Mouse (Mus musculus): ENCODE data around the gene Mgea5. TPM values are rescaled to one million over a fixed set of nuclear protein-coding genes. Genes with fewer than 3 reads are reported as not detected.

Mgea5 gene
- total and polyA plus RNA-seq, 3 experiments, result 66.4 to 69.8 (median 69.4) TPM

DNA sequence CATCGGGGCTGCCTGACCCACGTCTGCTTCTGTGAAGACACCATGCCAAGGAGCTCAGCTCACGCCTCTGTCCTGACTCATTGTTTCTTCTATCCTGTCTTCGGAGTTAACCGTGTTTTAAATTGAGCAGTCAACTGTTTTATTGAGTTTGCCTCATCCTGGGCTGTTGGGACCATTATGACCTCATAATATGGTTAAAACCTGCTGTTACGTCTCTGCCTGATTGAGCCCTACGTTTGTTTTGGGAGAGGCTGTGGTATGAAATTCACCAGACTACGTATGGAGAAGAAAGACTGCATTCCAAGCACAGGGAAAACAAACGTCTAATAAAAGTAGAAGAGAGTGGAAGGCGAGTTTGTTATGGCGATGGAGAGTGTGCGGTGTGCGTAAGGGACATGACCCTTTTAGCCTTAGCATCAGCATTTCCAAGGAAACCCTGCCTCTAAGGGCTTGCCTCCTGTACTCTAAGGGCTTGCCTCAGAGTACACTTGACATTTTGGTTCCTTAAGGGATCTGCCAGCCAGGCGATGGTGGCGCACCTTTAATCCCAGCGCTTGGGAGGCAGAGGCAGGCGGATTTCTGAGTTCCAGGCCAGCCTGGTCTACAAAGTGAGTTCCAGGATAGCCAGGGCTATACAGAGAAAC, 418 bp upstream of the Mgea5 start:
- no peak for DNase-seq (ENCODE audit: extremely low read depth)

DNA sequence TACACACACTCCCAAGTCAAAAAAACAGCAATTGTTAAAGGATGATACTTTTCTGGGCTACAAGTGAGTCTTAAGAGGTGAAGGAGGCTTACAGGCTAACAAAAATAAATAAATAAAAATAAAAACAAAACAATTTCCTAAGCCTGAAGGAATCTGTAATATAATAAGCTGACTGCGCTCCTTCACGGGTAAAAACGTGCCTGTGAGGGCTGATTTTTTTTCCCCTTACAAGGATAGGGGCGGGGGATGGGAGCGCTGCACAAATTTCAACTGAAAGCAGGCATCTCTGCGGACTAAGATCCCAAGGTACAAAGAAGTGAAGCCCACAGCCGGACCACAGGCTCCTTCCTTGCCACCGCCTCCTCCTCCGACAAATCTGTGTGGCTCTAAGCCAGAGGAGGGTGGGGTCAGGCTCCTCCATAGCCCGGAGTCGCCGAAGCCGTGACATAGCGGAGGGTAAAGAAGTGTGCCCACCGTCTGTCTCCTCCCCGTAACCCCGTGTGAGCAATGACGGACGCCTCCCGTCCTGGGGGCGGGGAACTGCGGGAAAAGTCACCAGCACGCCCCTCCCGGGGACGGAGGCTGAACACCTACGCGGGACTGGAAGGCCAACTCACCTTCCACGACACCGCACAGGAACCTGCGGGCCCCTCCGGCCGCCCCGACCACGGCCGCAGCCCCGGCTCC, 1.2 kb downstream of the Mgea5 start:
- peak overlapping the region; percentile 86 to 95 (median 93) for H3K4me3 ChIP-seq (replicated peaks in 1 of 3; ENCODE audit: low read depth in 2 of 3, low read length in 2 of 3, poor library complexity in 1 of 3)
- H3K27ac ChIP-seq (ENCODE audit: insufficient read depth, low read depth), result peak overlapping the region; percentile 78
- peak overlapping the region; percentile 90 for H3K9ac ChIP-seq (ENCODE audit: insufficient read depth, low read depth)
- dilution Hi-C loops (cut with MboI; ENCODE audit: extremely low pct_ligation_motif_present, extremely low pct_unique_long_range_greater_than_20kb, low sequenced_read_pairs), result no loop called here
- H3K9me3 ChIP-seq (replicated peaks; ENCODE audit: low read length), result no peaks in the 10 kb centered on the region
- peaks cover 23 to 39% of the 10 kb centered on the region in 2 experiments for H3K36me3 ChIP-seq (replicated peaks in 1 of 2; ENCODE audit: control insufficient read depth in 1 of 2, insufficient read depth in 1 of 2, low read length in 1 of 2)
- in situ Hi-C loops (cut with MboI; ENCODE audit: low pct_ligation_motif_present, low pct_unique_long_range_greater_than_20kb, low sequenced_read_pairs), result no loop called here
- peak; percentile 77 for DNase-seq (ENCODE audit: extremely low read depth)
- peaks cover 15 to 43% of the 10 kb centered on the region in 2 experiments for H3K4me1 ChIP-seq (ENCODE audit: control insufficient read depth in 1 of 2, insufficient read depth in 2 of 2)
- peak overlapping the region; percentile 97 for H3K4me2 ChIP-seq (ENCODE audit: insufficient read depth, low read depth, poor library complexity, severe bottlenecking)
- H3K79me2 ChIP-seq (replicated peaks; ENCODE audit: control insufficient read depth, extremely low read depth, insufficient read depth, poor library complexity, severe bottlenecking), result peaks cover 53% of the 10 kb centered on the region
- TF ChIP-seq MXI1 (IDR thresholded peaks at IDR 0.05; ENCODE audit: low read depth, low read length) (peak; percentile 55; the same call in 1 of the 2 replicates), ZNF384 (IDR thresholded peaks at IDR 0.05; ENCODE audit: low read depth, low read length) (0 out of 2 replicates have a peak, but pooled peaks have one; percentile 31), POLR2A (IDR thresholded peaks at IDR 0.05; ENCODE audit: low read depth, low read length) (no peak), BHLHE40 (IDR thresholded peaks at IDR 0.05; ENCODE audit: low read depth, low read length) (peak; percentile 30; the same call in 1 of the 2 replicates)
- H3K27me3 ChIP-seq (replicated peaks), result no peaks in the 10 kb centered on the region

More for the DNA sequence above, 418 bp upstream of the Mgea5 start:
- peaks cover 15 to 45% of the 10 kb centered on the region in 2 experiments for H3K4me1 ChIP-seq (ENCODE audit: control insufficient read depth in 1 of 2, insufficient read depth in 2 of 2)
- no peaks in the 10 kb centered on the region for H3K27me3 ChIP-seq (replicated peaks)
- H3K36me3 ChIP-seq (replicated peaks in 1 of 2; ENCODE audit: control insufficient read depth in 1 of 2, insufficient read depth in 1 of 2, low read length in 1 of 2), result peaks cover 13 to 23% of the 10 kb centered on the region in 2 experiments
- dilution Hi-C loops (cut with MboI; ENCODE audit: extremely low pct_ligation_motif_present, extremely low pct_unique_long_range_greater_than_20kb, low sequenced_read_pairs) (no loop called here), in situ Hi-C loops (cut with MboI; ENCODE audit: low pct_ligation_motif_present, low pct_unique_long_range_greater_than_20kb, low sequenced_read_pairs) (no loop called here)
- peak overlapping the region; percentile 61 for H3K9ac ChIP-seq (ENCODE audit: insufficient read depth, low read depth)
- H3K79me2 ChIP-seq (replicated peaks; ENCODE audit: control insufficient read depth, extremely low read depth, insufficient read depth, poor library complexity, severe bottlenecking), result peaks cover 39% of the 10 kb centered on the region
- H3K4me3 ChIP-seq (replicated peaks in 1 of 3; ENCODE audit: low read depth in 2 of 3, low read length in 2 of 3, poor library complexity in 1 of 3), result peak overlapping the region; percentile 51 to 75 (median 53)
- peak overlapping the region; percentile 88 for H3K4me2 ChIP-seq (ENCODE audit: insufficient read depth, low read depth, poor library complexity, severe bottlenecking)
- TF ChIP-seq MYC (IDR thresholded peaks at IDR 0.05; ENCODE audit: low read depth, low read length) (no peak), NELFE (IDR thresholded peaks at IDR 0.05; ENCODE audit: low read depth, low read length) (peak; percentile 25), POLR2A (IDR thresholded peaks at IDR 0.05; ENCODE audit: low read depth, low read length) (0 out of 2 replicates have a peak, but pooled peaks have one; percentile 41), ZMIZ1 (IDR thresholded peaks at IDR 0.05; ENCODE audit: low read depth, low read length) (peak; percentile 40; the same call in 1 of the 2 replicates), SIN3A (IDR thresholded peaks at IDR 0.05; ENCODE audit: low read length) (no peak), MAX (IDR thresholded peaks at IDR 0.05; ENCODE audit: low read length) (no peak; the same call in 1 of the 2 replicates), ETS1 (conservative IDR thresholded peaks at IDR 0.05; ENCODE audit: low read depth, low read length) (peak; percentile 33; the same call in 1 of the 2 replicates), CHD2 (IDR thresholded peaks at IDR 0.05; ENCODE audit: low read length) (0 out of 2 replicates have a peak, but pooled peaks have one; percentile 9)
- no peaks in the 10 kb centered on the region for H3K9me3 ChIP-seq (replicated peaks; ENCODE audit: low read length)
- H3K27ac ChIP-seq (ENCODE audit: insufficient read depth, low read depth), result peak overlapping the region; percentile 37

Measured in CH12.LX (cell line).